8 mouse cellular contexts compared by ENCODE assay signal in the genomic region with DNA sequence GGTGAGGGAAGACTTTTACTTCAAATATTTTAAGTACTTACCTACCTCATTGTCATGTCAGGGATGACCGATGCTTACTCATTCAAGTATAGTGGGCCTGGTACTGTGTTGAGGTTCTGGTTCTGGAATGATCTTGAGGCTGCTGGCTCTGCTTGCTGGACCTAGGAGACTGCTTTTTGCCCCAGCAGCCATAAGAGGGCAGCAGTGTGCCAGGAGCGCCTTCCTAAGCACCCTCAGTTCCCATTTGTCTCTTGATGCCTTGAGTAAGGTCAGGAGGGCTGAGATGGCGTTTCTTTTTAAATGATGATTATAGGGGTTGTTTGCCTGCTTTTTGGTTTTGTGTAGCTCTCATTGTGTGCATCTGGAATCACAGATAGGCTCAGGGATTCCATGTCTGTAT. TPM values are rescaled to one million over a fixed set of nuclear protein-coding genes. Genes with fewer than 3 reads are reported as not detected.
A peak's percentile ranks its signal among the peaks of the same experiment; 100 is the strongest.
DNase-seq lines count a peak whose midpoint lies in the region; ATAC-seq and TF ChIP-seq lines count a peak whose summit lies in the region.
"Had no signal": no experiment of that assay in that cellular context is flagged by ENCODE, and none has a peak within 500 bp of the region (broad histone marks: within the 10 kb centered on the region; RNA-seq: fewer than 3 reads in every experiment).

No protein-coding gene starts in this region.

- H3K4me2 ChIP-seq in intestine, embryonic 14.5 days (ENCODE audit: low read length), result no peak overlapping the region
- no peak overlapping the region for H3K4me2 ChIP-seq in liver, embryonic 14.5 days (ENCODE audit: low read depth)
- H3K4me2 ChIP-seq: heart, embryonic 15.5 days had no signal

- H3K27ac ChIP-seq in ES-E14 (ENCODE audit: insufficient read depth, low read depth, low read length, poor library complexity, severe bottlenecking), result no peak overlapping the region
- no peak overlapping the region for H3K27ac ChIP-seq in intestine, embryonic 14.5 days (ENCODE audit: low read depth)
- H3K27ac ChIP-seq in liver, embryonic 14.5 days, result no peak overlapping the region
- peak overlapping the region; percentile 92 for H3K27ac ChIP-seq in olfactory bulb, adult 2 months (ENCODE audit: insufficient read depth, low read depth, low read length)
- H3K27ac ChIP-seq: heart, embryonic 15.5 days had no signal

- H3K4me3 ChIP-seq in C2C12 (ENCODE audit: insufficient read depth, poor library complexity, severe bottlenecking) (no peak overlapping the region), ES-E14 (ENCODE audit: insufficient read depth in 1 of 2, low read depth in 1 of 2, low read length in 2 of 2, poor library complexity in 1 of 2, severe bottlenecking in 1 of 2) (no peak overlapping the region)
- no peak overlapping the region for H3K4me3 ChIP-seq in intestine, embryonic 14.5 days (ENCODE audit: low read depth, low read length)
- no peak overlapping the region for H3K4me3 ChIP-seq in liver, embryonic 14.5 days (ENCODE audit: insufficient read depth in 1 of 2, low read depth in 2 of 2, low read length in 2 of 2)
- no peak overlapping the region for H3K4me3 ChIP-seq in olfactory bulb, adult 2 months (ENCODE audit: insufficient read depth, low read depth, low read length)
- H3K4me3 ChIP-seq: heart, embryonic 15.5 days had no signal

- peak; percentile 78 for TF ChIP-seq CTCF in C2C12 (IDR thresholded peaks at IDR 0.05; ENCODE audit: control insufficient read depth, insufficient read depth, insufficient read length)
- peak; percentile 88 for TF ChIP-seq CTCF in liver, embryonic 14.5 days (IDR thresholded peaks at IDR 0.05; ENCODE audit: low read depth)
- TF ChIP-seq CTCF in olfactory bulb, adult 2 months (IDR thresholded peaks at IDR 0.05; ENCODE audit: insufficient read depth, low read depth, low read length), result peak; percentile 70

- no peak for ATAC-seq in intestine, embryonic 14.5 days (replicated peaks; ENCODE audit: low FRiP score, low TSS enrichment, low read depth)
- ATAC-seq in liver, embryonic 14.5 days (ENCODE audit: insufficient read depth), result no peak

- H3K79me2 ChIP-seq in C2C12 (ENCODE audit: control insufficient read depth, insufficient read depth), result peaks cover 6% of the 10 kb centered on the region

- in situ Hi-C loops in ES-E14 (cut with MboI; ENCODE audit: low sequenced_read_pairs in 2 of 2, unreplicated experiment in 2 of 2), result no loop called here

- no peak for DNase-seq in ES-E14 (ENCODE audit: low read depth, low spot score)
- peak; percentile 80 for DNase-seq in cerebellum, adult 9-11 months
- DNase-seq in frontal cortex, postnatal 25 days (ENCODE audit: low spot score in 2 of 2), result peak; percentile 64 to 67
- peak; percentile 80 for DNase-seq in intestine, embryonic 14.5 days (ENCODE audit: low spot score)
- no peak for DNase-seq in liver, embryonic 14.5 days (ENCODE audit: low read depth in 3 of 3, low spot score in 3 of 3)

- H3K4me1 ChIP-seq in ES-E14 (ENCODE audit: control insufficient read depth in 2 of 2, insufficient read depth in 2 of 2, low read length in 2 of 2, poor library complexity in 1 of 2), result no peaks in the 10 kb centered on the region
- H3K4me1 ChIP-seq in intestine, embryonic 14.5 days (replicated peaks; ENCODE audit: control insufficient read depth, insufficient read depth, low read length), result no peaks in the 10 kb centered on the region
- no peaks in the 10 kb centered on the region for H3K4me1 ChIP-seq in liver, embryonic 14.5 days (replicated peaks; ENCODE audit: control insufficient read depth in 2 of 2, insufficient read depth in 2 of 2, low read length in 1 of 2)
- peaks cover 21% of the 10 kb centered on the region for H3K4me1 ChIP-seq in olfactory bulb, adult 2 months (ENCODE audit: control insufficient read depth, insufficient read depth, low read length)
- H3K4me1 ChIP-seq: heart, embryonic 15.5 days had no signal

- H3K36me3 ChIP-seq in C2C12 (ENCODE audit: control insufficient read depth, insufficient read depth) (peaks cover 62% of the 10 kb centered on the region), ES-E14 (ENCODE audit: control insufficient read depth, insufficient read depth, low read length, poor library complexity, severe bottlenecking) (peaks cover 29% of the 10 kb centered on the region)
- H3K36me3 ChIP-seq in intestine, embryonic 14.5 days (ENCODE audit: control insufficient read depth, insufficient read depth, low read length), result peaks cover 79% of the 10 kb centered on the region
- H3K36me3 ChIP-seq in liver, embryonic 14.5 days (replicated peaks; ENCODE audit: control insufficient read depth, insufficient read depth, low read depth), result peaks cover 34% of the 10 kb centered on the region

- TF ChIP-seq POLR2A in olfactory bulb, adult 2 months (IDR thresholded peaks at IDR 0.05; ENCODE audit: insufficient read depth, low read depth, low read length), result no peak

- no peaks in the 10 kb centered on the region for H3K27me3 ChIP-seq in C2C12 (ENCODE audit: control insufficient read depth, insufficient read depth, insufficient read length)
- no peaks in the 10 kb centered on the region for H3K27me3 ChIP-seq in intestine, embryonic 14.5 days (replicated peaks; ENCODE audit: control insufficient read depth, insufficient read depth, low read length)
- no peaks in the 10 kb centered on the region for H3K27me3 ChIP-seq in liver, embryonic 14.5 days (ENCODE audit: control insufficient read depth, insufficient read depth, low read length)
- H3K27me3 ChIP-seq: heart, embryonic 15.5 days had no signal

- WGBS in intestine, embryonic 14.5 days, result 37% methylated on average over 3 of the region's 3 CpGs
- WGBS in liver, embryonic 14.5 days (ENCODE audit: insufficient replicate concordance), result 27% methylated on average over 3 of the region's 3 CpGs
- 15% methylated on average over 3 of the region's 3 CpGs for WGBS in olfactory bulb, adult 2 months

- no peaks in the 10 kb centered on the region for H3K9me3 ChIP-seq in ES-E14 (ENCODE audit: control insufficient read depth, insufficient read depth, low read depth, low read length)
- H3K9me3 ChIP-seq in intestine, embryonic 14.5 days (ENCODE audit: control insufficient read depth, low read length), result no peaks in the 10 kb centered on the region
- no peaks in the 10 kb centered on the region for H3K9me3 ChIP-seq in liver, embryonic 14.5 days (ENCODE audit: control insufficient read depth, low read length)
- H3K9me3 ChIP-seq: heart, embryonic 15.5 days had no signal

- no peak overlapping the region for H3ac ChIP-seq in C2C12 (ENCODE audit: control insufficient read depth, insufficient read length, low read depth)

- TF ChIP-seq EP300 in liver, embryonic 14.5 days (IDR thresholded peaks at IDR 0.05; ENCODE audit: low read depth), result no peak

- H3K79me3 ChIP-seq in C2C12 (ENCODE audit: low read depth), result no peaks in the 10 kb centered on the region

- H3K9ac ChIP-seq in ES-E14 (ENCODE audit: insufficient read depth, low read depth, low read length, poor library complexity, severe bottlenecking), result no peak overlapping the region
- H3K9ac ChIP-seq in intestine, embryonic 14.5 days (ENCODE audit: low read length), result no peak overlapping the region
- no peak overlapping the region for H3K9ac ChIP-seq in liver, embryonic 14.5 days (replicated peaks)
- H3K9ac ChIP-seq: heart, embryonic 15.5 days had no signal

TF ChIP-seq in C2C12, 6 proteins besides CTCF, POLR2A, EP300 and RAD21 (continues in another document):
- TF ChIP-seq USF1 (IDR thresholded peaks at IDR 0.05; ENCODE audit: low read depth), result no peak
- TF ChIP-seq MYOG (IDR thresholded peaks at IDR 0.05; ENCODE audit: control insufficient read depth, extremely low read depth, insufficient read length), result no peak
- no peak for TF ChIP-seq MAX (IDR thresholded peaks at IDR 0.05)
- no peak for TF ChIP-seq FOSL1 (IDR thresholded peaks at IDR 0.05; ENCODE audit: insufficient read depth, low read length, poor library complexity, severe bottlenecking)

TF ChIP-seq in ES-E14, 5 proteins besides CTCF, POLR2A, EP300 and RAD21:
- TF ChIP-seq MAFK (IDR thresholded peaks at IDR 0.05; ENCODE audit: insufficient read depth, low read depth, low read length), result no peak
- TF ChIP-seq ZC3H11A (IDR thresholded peaks at IDR 0.05; ENCODE audit: borderline replicate concordance, low read depth, low read length), result peak; percentile 37; the same call in 1 of the 2 replicates
- TF ChIP-seq CHD2 (IDR thresholded peaks at IDR 0.05; ENCODE audit: low read depth, low read length), result no peak

RNA-seq across cellular contexts. Expression of gene Ckb, which starts 18.7 kb away (rescaled TPM):
- polyA plus RNA-seq in C2C12 (2012; fragmentation: generic; extraction: Trizol), result 61.4 TPM
- total RNA-seq in ES-E14 (2012; rRNA removed), result 333 and 353 TPM in 2 replicates
- 787 and 806 TPM in 2 replicates for polyA plus RNA-seq in intestine, embryonic 14.5 days (2014; fragmentation: Nextera tagmentation; extraction: Ambion mirVana)
- polyA plus RNA-seq in liver, embryonic 14.5 days (2012; rRNA removed), result 26.5 and 31.4 TPM in 2 replicates
- polyA plus RNA-seq in liver, embryonic 14.5 days (2014; fragmentation: Nextera tagmentation; extraction: Ambion mirVana), result 26.1 and 28.0 TPM in 2 replicates
- polyA plus RNA-seq in olfactory bulb, adult 2 months (2012; ENCODE audit: insufficient read depth, insufficient read length, low replicate concordance, missing spikeins), result 210 and 316 TPM in 2 replicates

RNA-seq across cellular contexts. Expression of gene Trmt61a, which starts 24.5 kb away (rescaled TPM):
- polyA plus RNA-seq in C2C12 (2012; fragmentation: generic; extraction: Trizol), result 32.1 TPM
- total RNA-seq in ES-E14 (2012; rRNA removed), result 32.6 and 33.7 TPM in 2 replicates
- 9.9 and 13.1 TPM in 2 replicates for polyA plus RNA-seq in intestine, embryonic 14.5 days (2014; fragmentation: Nextera tagmentation; extraction: Ambion mirVana)
- polyA plus RNA-seq in liver, embryonic 14.5 days (2012; rRNA removed), result 19.3 and 32.7 TPM in 2 replicates
- 3.3 and 4.4 TPM in 2 replicates for polyA plus RNA-seq in liver, embryonic 14.5 days (2014; fragmentation: Nextera tagmentation; extraction: Ambion mirVana)
- polyA plus RNA-seq in olfactory bulb, adult 2 months (2012; ENCODE audit: insufficient read depth, insufficient read length, low replicate concordance, missing spikeins), result not detected in 2 replicates

RNA-seq across cellular contexts. Expression of gene Bag5, which starts 59.6 kb away (rescaled TPM):
- 20.6 TPM for polyA plus RNA-seq in C2C12 (2012; fragmentation: generic; extraction: Trizol)
- 9.7 and 14.8 TPM in 2 replicates for total RNA-seq in ES-E14 (2012; rRNA removed)
- polyA plus RNA-seq in intestine, embryonic 14.5 days (2014; fragmentation: Nextera tagmentation; extraction: Ambion mirVana), result 52.4 and 54.6 TPM in 2 replicates
- polyA plus RNA-seq in liver, embryonic 14.5 days (2012; rRNA removed), result 5.5 and 9.8 TPM in 2 replicates
- polyA plus RNA-seq in liver, embryonic 14.5 days (2014; fragmentation: Nextera tagmentation; extraction: Ambion mirVana), result 15.2 and 15.5 TPM in 2 replicates
- polyA plus RNA-seq in olfactory bulb, adult 2 months (2012; ENCODE audit: insufficient read depth, insufficient read length, low replicate concordance, missing spikeins), result not detected in 2 replicates

RNA-seq across cellular contexts. Expression of gene Apopt1, which starts 59.6 kb away (rescaled TPM):
- 29.9 TPM for polyA plus RNA-seq in C2C12 (2012; fragmentation: generic; extraction: Trizol)
- 14.4 and 15.2 TPM in 2 replicates for total RNA-seq in ES-E14 (2012; rRNA removed)
- 57.1 and 58.2 TPM in 2 replicates for polyA plus RNA-seq in intestine, embryonic 14.5 days (2014; fragmentation: Nextera tagmentation; extraction: Ambion mirVana)
- 7.5 and 13.4 TPM in 2 replicates for polyA plus RNA-seq in liver, embryonic 14.5 days (2012; rRNA removed)
- polyA plus RNA-seq in liver, embryonic 14.5 days (2014; fragmentation: Nextera tagmentation; extraction: Ambion mirVana), result 19.3 and 20.0 TPM in 2 replicates
- polyA plus RNA-seq in olfactory bulb, adult 2 months (2012; ENCODE audit: insufficient read depth, insufficient read length, low replicate concordance, missing spikeins), result not detected in 2 replicates

Comparison
In these comparisons a context has a peak if more than half of its experiments do, and no peak if none do; other contexts are left out.
1. DNase-seq: peak in cerebellum, adult 9-11 months (single experiment), frontal cortex, postnatal 25 days (2 of 2) and intestine, embryonic 14.5 days (single experiment); none in ES-E14 (single experiment) and liver, embryonic 14.5 days (0 of 3).
2. Peak in every context shown above with its lines, with median percentiles within 50 percentile points of each other: CTCF ChIP-seq.